Mouse (Mus musculus): ENCODE measurements around the gene Atp5j2. TPM values are rescaled to one million over a fixed set of nuclear protein-coding genes. Genes with fewer than 3 reads are reported as not detected.

Atp5j2 gene
- 95.6 and 164 TPM in 2 replicates for polyA plus RNA-seq (2012; rRNA removed; ENCODE audit: low replicate concordance)

DNA sequence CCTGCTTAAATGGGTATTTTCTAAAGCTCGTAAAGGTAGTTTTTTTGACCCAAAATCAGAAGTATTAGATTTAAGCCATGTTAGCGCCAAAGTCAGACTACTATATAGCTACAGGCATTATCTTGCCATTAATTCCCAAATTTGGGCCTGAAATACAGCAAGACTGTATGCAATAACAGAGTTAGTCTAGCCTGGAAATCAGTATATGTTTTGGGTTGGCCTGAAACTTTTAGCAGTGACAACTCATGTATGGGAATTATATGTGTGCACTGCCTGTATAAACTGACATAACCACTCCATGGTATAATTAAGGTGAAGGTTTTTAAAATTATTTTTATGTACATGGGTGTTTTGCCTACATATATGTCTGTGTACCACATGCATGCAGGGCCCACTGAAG lies at the start of gene Atp5j2:
Gene Atp5j2 (minus strand): TSS at position 101 of the 400 bp plus-strand sequence.

DNA sequence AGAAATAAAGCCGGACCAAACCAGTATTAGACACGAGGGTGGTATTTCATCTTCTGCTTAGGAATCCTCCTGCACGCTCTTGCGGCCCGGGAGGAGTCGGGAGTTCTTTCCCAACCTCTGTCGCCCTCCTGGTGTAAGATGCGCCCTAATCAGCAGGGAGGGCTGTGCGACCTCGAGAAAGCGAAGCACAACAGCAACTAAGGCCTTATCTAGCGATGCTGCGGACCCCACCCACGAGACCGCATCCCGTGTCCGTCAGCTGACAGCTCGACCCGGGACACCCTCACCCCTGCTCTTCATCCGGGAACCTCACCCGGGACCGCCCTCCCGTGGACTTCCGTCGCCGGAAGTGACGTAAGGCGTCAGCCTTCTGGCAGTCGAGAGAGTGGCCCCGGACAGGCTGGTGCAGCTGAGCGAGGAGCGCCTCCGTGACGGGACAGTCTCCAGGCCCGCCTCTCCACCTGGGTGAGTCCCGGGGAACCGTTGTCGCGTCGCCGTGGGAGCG lies 39.6 kb upstream of the Atp5j2 start, which contains the start of gene Zfp655:
Gene Zfp655 (plus strand): TSS at position 349 of the 505 bp plus-strand sequence.

DNA sequence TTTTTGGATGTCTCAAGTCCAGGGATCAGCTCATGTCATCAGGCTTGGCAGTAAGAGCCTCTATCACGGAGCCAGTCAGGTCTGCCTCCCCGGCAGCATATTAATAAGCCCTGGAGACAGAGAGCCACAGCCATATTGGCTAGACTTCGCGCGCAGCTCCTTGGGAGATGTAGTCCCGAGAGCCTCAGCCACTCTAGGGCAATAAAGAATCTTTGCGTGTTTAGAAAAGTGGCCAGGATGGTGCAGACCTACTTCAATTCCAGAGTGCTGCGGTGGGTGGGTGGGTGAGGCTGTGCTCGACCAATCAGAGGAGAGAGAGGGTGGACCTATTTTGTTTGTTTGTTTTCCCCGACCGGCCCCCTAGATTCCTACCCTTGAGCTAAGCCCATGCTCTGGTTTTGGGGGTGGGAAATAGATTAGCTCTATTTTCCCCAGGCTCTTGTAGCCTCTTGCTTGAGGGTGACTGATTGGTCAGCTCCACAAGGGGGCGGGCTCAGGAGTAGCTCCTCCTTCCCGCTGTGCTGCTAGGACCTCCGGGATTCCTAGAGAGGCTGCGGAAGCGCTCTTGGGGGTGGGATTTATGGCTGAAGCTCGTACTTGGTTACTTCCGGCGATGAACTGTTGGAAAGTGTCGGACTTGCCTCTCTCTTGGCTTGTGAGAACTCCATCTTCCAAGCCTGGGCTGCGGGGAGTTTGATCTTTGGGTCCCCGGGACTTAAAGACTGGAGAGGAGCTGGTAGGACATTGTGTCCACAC lies 12.3 kb upstream of the Atp5j2 start, which contains the start of gene Zkscan5:
Gene Zkscan5 (plus strand): TSS at position 627 of the 756 bp plus-strand sequence.

DNA sequence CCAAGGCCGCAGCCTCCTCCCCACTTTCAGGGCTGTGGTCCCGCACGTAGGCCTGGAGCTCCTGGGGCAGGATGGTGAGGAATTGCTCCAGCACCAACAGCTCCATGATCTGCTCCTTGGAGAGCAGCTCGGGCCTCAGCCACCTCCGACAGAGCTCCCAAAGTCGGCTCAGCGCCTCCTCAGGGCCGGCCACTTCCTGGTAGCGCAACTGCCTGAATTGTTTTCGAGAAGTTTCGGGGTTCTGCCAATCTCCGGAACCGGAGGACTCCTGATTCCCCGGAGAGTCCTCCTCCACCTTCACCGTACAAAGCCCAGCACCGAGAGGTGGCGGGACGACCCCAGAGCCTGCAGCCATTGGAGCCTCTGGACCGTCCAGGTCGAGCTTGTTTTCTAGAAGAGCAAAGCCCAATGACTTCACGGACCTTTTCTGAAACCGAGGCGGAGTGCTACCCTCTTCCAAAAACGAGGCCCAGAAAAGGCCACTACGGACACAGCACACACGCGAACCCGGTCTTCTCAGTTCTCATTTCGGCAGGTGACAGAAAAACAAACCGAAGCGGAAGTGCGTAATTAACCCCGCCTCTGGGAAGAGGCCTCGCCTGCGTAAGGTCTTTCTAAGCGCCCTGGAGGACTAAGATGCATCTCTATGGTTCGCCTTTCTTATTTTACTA lies 9.6 kb upstream of the Atp5j2 start, which contains the start of gene Zkscan14:
Gene Zkscan14 (minus strand): TSS at position 548 of the 671 bp plus-strand sequence.

DNA sequence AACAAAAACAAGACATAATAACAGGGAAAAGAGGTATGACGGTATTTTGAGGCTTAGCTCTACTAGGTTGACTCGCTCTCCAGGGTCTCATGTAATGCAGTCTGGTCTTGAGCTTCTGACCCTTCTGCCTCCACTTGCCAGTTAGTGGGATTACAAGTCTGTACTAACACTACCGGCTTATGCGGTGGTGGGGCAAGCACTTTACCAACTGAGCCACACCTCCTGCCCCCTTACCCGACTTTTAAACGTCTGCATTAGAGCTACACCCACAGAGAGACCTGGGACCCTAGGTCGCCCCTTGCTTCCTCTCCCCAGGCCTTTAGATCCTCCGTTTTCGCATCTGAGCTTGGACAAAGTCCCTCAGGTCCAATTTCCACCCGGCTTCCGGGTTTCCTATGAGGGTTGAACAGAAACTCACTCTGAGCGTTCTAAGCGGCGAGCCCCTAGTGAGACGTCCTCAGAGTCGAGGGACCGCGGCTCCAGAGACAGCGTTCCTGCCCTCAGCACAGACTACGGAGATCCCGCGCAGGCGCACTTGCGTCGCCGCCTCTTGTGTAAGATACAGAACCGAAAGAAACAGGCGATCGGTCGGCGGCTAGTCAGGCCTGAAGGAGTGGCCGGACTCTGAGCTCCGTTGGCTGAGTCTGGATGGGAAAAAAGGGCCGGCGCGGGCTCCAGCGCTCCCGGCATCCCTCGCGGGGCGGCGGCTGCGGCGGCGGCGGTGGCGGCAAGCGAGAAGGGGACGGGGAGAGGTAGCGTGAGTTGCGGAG lies 25.1 kb downstream of the Atp5j2 start, which contains the start of the genes Ptcd1 and Cpsf4:
Gene Ptcd1 (minus strand): TSS at position 573 of the 770 bp plus-strand sequence.
Gene Cpsf4 (plus strand): TSS at position 678 of the 770 bp plus-strand sequence.

DNA sequence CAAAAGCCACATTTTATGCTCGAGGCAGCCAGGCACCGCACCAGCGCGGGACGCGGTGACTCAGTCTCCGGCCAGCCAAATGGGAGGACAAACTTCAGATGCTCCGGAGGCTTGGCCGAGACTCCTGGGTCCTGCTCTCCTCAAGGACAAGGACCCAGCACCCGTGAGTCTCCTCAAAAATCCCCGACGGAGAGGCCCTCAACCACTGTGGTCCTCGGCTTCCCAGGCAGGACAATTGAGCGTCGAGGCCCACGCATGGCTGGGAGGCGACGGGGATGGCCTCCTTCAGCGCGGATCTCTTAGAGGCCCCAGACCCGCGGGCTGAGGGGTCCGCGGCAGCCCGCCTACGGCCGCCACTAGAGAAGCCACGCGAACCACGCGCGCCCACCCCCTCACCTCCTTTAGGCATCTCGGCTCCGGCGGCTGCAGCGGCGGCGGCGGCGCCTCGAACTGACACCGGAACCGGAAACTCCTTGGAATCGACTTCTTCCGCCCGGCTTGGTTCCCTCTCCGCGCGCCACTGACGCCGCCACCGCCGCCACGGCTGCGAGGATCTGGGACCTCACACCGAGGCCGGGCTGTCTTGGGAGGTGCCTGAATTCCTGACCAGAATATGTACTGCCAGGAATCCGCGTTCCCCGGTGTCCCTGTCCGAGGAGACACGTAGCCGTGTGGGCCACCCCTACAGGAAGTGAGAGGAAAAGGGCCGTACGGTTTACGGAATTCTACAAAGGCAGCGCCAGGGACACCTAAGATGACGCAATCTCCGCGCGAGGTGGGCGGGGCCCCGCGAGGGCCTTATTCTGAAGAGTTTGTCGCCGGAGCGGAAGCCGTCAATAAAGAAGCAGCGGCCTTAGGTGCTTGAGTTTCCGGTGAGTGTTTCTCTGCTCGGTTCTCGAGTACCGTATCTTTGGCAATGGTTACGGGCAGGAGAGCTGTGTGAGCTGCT lies 52.0 kb downstream of the Atp5j2 start, which contains the start of the genes Pdap1 and Bud31:
Gene Pdap1 (minus strand): TSS at position 668 of the 949 bp plus-strand sequence.
Gene Bud31 (plus strand): TSS at position 792 of the 949 bp plus-strand sequence.

Other genes starting within 250 kb of the Atp5j2 start
- gene Smurf1, start 226.2 kb downstream of the Atp5j2 start, polyA plus RNA-seq (2012; rRNA removed; ENCODE audit: low replicate concordance), result 12.1 and 13.4 TPM in 2 replicates
- not detected in 2 replicates for gene Gm4871, start 159.3 kb downstream of the Atp5j2 start, polyA plus RNA-seq (2012; rRNA removed; ENCODE audit: low replicate concordance)
- gene 1700018F24Rik, start 149.1 kb downstream of the Atp5j2 start, polyA plus RNA-seq (2012; rRNA removed; ENCODE audit: low replicate concordance), result not detected in 2 replicates
- 67.4 and 87.0 TPM in 2 replicates for gene Arpc1a, start 108.2 kb downstream of the Atp5j2 start, polyA plus RNA-seq (2012; rRNA removed; ENCODE audit: low replicate concordance)
- gene Kpna7, start 108.0 kb downstream of the Atp5j2 start, polyA plus RNA-seq (2012; rRNA removed; ENCODE audit: low replicate concordance), result 0.09 TPM in 1 of 2 replicates, not detected in the other
- gene Arpc1b, start 77.8 kb downstream of the Atp5j2 start, polyA plus RNA-seq (2012; rRNA removed; ENCODE audit: low replicate concordance), result 527 and 606 TPM in 2 replicates
- 19.7 and 24.5 TPM in 2 replicates for gene Pdap1, start 51.8 kb downstream of the Atp5j2 start, polyA plus RNA-seq (2012; rRNA removed; ENCODE audit: low replicate concordance)
- 35.8 and 42.8 TPM in 2 replicates for gene Bud31, start 51.7 kb downstream of the Atp5j2 start, polyA plus RNA-seq (2012; rRNA removed; ENCODE audit: low replicate concordance)
- gene Ptcd1, start 25.0 kb downstream of the Atp5j2 start, polyA plus RNA-seq (2012; rRNA removed; ENCODE audit: low replicate concordance), result 7.7 and 8.0 TPM in 2 replicates
- gene Cpsf4, start 24.8 kb downstream of the Atp5j2 start, polyA plus RNA-seq (2012; rRNA removed; ENCODE audit: low replicate concordance), result 24.4 and 27.3 TPM in 2 replicates
- 1.5 and 2.4 TPM in 2 replicates for gene Zkscan14, start 9.8 kb upstream of the Atp5j2 start, polyA plus RNA-seq (2012; rRNA removed; ENCODE audit: low replicate concordance)
- 2.0 and 2.3 TPM in 2 replicates for gene Zkscan5, start 12.5 kb upstream of the Atp5j2 start, polyA plus RNA-seq (2012; rRNA removed; ENCODE audit: low replicate concordance)
- gene Zfp655, start 39.7 kb upstream of the Atp5j2 start, polyA plus RNA-seq (2012; rRNA removed; ENCODE audit: low replicate concordance), result 6.7 and 7.4 TPM in 2 replicates
- gene Zscan25, start 88.4 kb upstream of the Atp5j2 start, polyA plus RNA-seq (2012; rRNA removed; ENCODE audit: low replicate concordance), result 9.2 and 9.5 TPM in 2 replicates
- not detected in 2 replicates for gene Cyp3a57, start 153.2 kb upstream of the Atp5j2 start, polyA plus RNA-seq (2012; rRNA removed; ENCODE audit: low replicate concordance)

Data from duodenum, adult 2 months (tissue).